ENCODE assay signal across 7 mouse cellular contexts in the genomic region with DNA sequence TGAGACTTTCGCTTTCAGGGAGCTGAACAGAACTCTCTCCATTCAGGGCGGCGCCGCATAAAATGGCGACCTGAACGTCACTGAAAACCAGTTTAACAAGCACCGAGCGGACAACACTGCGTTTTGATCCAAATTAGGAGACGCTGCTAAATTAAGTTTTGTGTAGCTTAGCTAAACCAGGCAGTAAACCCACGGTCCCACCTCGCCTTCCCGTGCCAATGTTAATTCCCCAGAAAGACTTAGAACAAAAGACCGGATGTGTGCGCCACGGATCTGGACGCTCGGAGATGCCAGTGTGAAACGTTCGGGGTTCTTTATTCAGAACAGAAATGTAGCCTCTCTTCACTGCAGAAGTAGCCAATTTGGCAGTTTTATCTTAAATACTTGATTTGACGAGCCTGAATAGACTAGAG. TPM values are rescaled to one million over a fixed set of nuclear protein-coding genes. Genes with fewer than 3 reads are reported as not detected.
DNase-seq lines count a peak whose midpoint lies in the region; ATAC-seq and TF ChIP-seq lines count a peak whose summit lies in the region.

No protein-coding gene starts in this region.

- H3K4me1 ChIP-seq in embryonic facial prominence, embryonic 10.5 days: peaks cover 34% of the 10 kb centered on the region
- peaks cover 13% of the 10 kb centered on the region; the same call in 1 of the 2 replicates for H3K4me1 ChIP-seq in kidney, adult 2 months (ENCODE audit: control insufficient read depth, insufficient read depth, low read length)
- peaks cover 3% of the 10 kb centered on the region; the same call in 1 of the 2 replicates for H3K4me1 ChIP-seq in midbrain, postnatal 0 days (ENCODE audit: insufficient read depth, low read length)

- peak; percentile 37 for ATAC-seq in activated CD4-positive, CD25-positive, alpha-beta regulatory T cell, adult 4 months
- no peak; the same call in 1 of the 2 replicates for ATAC-seq in midbrain, postnatal 0 days (ENCODE audit: low FRiP score)

- DNase-seq in embryonic facial prominence, embryonic 10.5 days (ENCODE audit: low spot score): peak; percentile 79
- peak; percentile 81 to 88 for DNase-seq in heart, adult 18-20 months
- DNase-seq in kidney, adult 2 months: peak; percentile 79
- peak; percentile 85 for DNase-seq in liver
- DNase-seq in midbrain, postnatal 0 days (ENCODE audit: low spot score): peak; percentile 68
- peak; percentile 74 to 83 for DNase-seq in spleen, postnatal 36 days (ENCODE audit: low spot score in 2 of 2)

- no peaks in the 10 kb centered on the region for H3K36me3 ChIP-seq in embryonic facial prominence, embryonic 10.5 days (replicated peaks)
- no peaks in the 10 kb centered on the region for H3K36me3 ChIP-seq in kidney, adult 2 months (ENCODE audit: control insufficient read depth, insufficient read depth, low read length)
- no peaks in the 10 kb centered on the region for H3K36me3 ChIP-seq in midbrain, postnatal 0 days (ENCODE audit: insufficient read depth, low read length)

- H3K4me2 ChIP-seq in midbrain, postnatal 0 days (ENCODE audit: low read depth, low read length, poor library complexity, severe bottlenecking): peak overlapping the region; percentile 85

- TF ChIP-seq POLR2A in kidney, adult 2 months (IDR thresholded peaks at IDR 0.05; ENCODE audit: low read depth, low read length): no peak

- H3K9ac ChIP-seq in midbrain, postnatal 0 days (replicated peaks; ENCODE audit: low read length, poor library complexity, severe bottlenecking): peak overlapping the region; percentile 64

- no peak for TF ChIP-seq CTCF in kidney, adult 2 months (conservative IDR thresholded peaks at IDR 0.05; ENCODE audit: insufficient read depth, insufficient read length, low read depth, low read length)
- TF ChIP-seq CTCF in midbrain, postnatal 0 days (IDR thresholded peaks at IDR 0.05): no peak

- no peaks in the 10 kb centered on the region for H3K27me3 ChIP-seq in embryonic facial prominence, embryonic 10.5 days (replicated peaks; ENCODE audit: low read depth, poor library complexity, severe bottlenecking)
- no peaks in the 10 kb centered on the region for H3K27me3 ChIP-seq in kidney, adult 2 months (replicated peaks; ENCODE audit: control insufficient read depth, insufficient read depth, low read length)
- H3K27me3 ChIP-seq in midbrain, postnatal 0 days (ENCODE audit: insufficient read depth, low read length): no peaks in the 10 kb centered on the region

- peak overlapping the region; percentile 94 for H3K27ac ChIP-seq in embryonic facial prominence, embryonic 10.5 days (replicated peaks)
- peak overlapping the region; percentile 65 for H3K27ac ChIP-seq in kidney, adult 2 months (ENCODE audit: insufficient read depth, low read depth, low read length)
- H3K27ac ChIP-seq in midbrain, postnatal 0 days (ENCODE audit: low read depth, low read length): peak overlapping the region; percentile 79

- H3K9me3 ChIP-seq in embryonic facial prominence, embryonic 10.5 days: no peaks in the 10 kb centered on the region
- H3K9me3 ChIP-seq in midbrain, postnatal 0 days (ENCODE audit: low read length): no peaks in the 10 kb centered on the region

- H3K4me3 ChIP-seq in embryonic facial prominence, embryonic 10.5 days: peak overlapping the region; percentile 65
- H3K4me3 ChIP-seq in kidney, adult 2 months (ENCODE audit: insufficient read depth, low read depth, low read length): peak overlapping the region; percentile 69
- H3K4me3 ChIP-seq in midbrain, postnatal 0 days (ENCODE audit: low read depth, low read length): peak overlapping the region; percentile 47

- WGBS in embryonic facial prominence, embryonic 10.5 days: under 1% methylated on average over 21 of the region's 21 CpGs
- WGBS in kidney, adult 2 months: under 1% methylated on average over 21 of the region's 21 CpGs
- under 1% methylated on average over 21 of the region's 21 CpGs for WGBS in midbrain, postnatal 0 days

RNA-seq across cellular contexts. Expression of gene Hist1h4d, which starts 3.6 kb away (rescaled TPM):
- 10 to 100 TPM; 36.8 to 39.3 TPM for polyA plus RNA-seq in activated CD4-positive, CD25-positive, alpha-beta regulatory T cell, adult 4 months (2017; shearing (Covaris generic))
- 97.2 and 97.7 TPM in 2 replicates for polyA plus RNA-seq in embryonic facial prominence, embryonic 10.5 days (2016; fragmentation: Nextera tagmentation; extraction: Ambion mirVana)
- 10 to 100 TPM; 51.2 to 52.9 TPM for total RNA-seq in heart, adult 18-20 months (2021)
- 3.7 and 5.4 TPM in 2 replicates for polyA plus RNA-seq in kidney, adult 2 months (2012; rRNA removed)
- total RNA-seq in midbrain, postnatal 0 days (2014; rRNA removed): 900 and 1,141 TPM in 2 replicates
- 18.0 and 18.8 TPM in 2 replicates for polyA plus RNA-seq in midbrain, postnatal 0 days (2015; fragmentation: Nextera tagmentation; extraction: Ambion mirVana)

RNA-seq across cellular contexts. Expression of gene Hist1h3d, which starts 9.5 kb away (rescaled TPM):
- not detected for polyA plus RNA-seq in activated CD4-positive, CD25-positive, alpha-beta regulatory T cell, adult 4 months (2017; shearing (Covaris generic))
- 9.3 and 10.5 TPM in 2 replicates for polyA plus RNA-seq in embryonic facial prominence, embryonic 10.5 days (2016; fragmentation: Nextera tagmentation; extraction: Ambion mirVana)
- total RNA-seq in heart, adult 18-20 months (2021): 1 to 10 TPM; 2.4 to 2.5 TPM
- 0.68 and 0.88 TPM in 2 replicates for polyA plus RNA-seq in kidney, adult 2 months (2012; rRNA removed)
- 49.8 and 92.5 TPM in 2 replicates for total RNA-seq in midbrain, postnatal 0 days (2014; rRNA removed)
- polyA plus RNA-seq in midbrain, postnatal 0 days (2015; fragmentation: Nextera tagmentation; extraction: Ambion mirVana): 0.42 and 0.55 TPM in 2 replicates

RNA-seq across cellular contexts. Expression of gene Hist1h2ad, which starts 10.9 kb away (rescaled TPM):
- polyA plus RNA-seq in activated CD4-positive, CD25-positive, alpha-beta regulatory T cell, adult 4 months (2017; shearing (Covaris generic)): 1 to 10 TPM in 1 of 2 experiments, not detected in 1; 2.3 TPM
- 0.97 and 3.8 TPM in 2 replicates for polyA plus RNA-seq in embryonic facial prominence, embryonic 10.5 days (2016; fragmentation: Nextera tagmentation; extraction: Ambion mirVana)
- total RNA-seq in heart, adult 18-20 months (2021): 1 to 10 TPM; 2.0 to 4.1 TPM
- not detected in 2 replicates for polyA plus RNA-seq in kidney, adult 2 months (2012; rRNA removed)
- total RNA-seq in midbrain, postnatal 0 days (2014; rRNA removed): 162 and 232 TPM in 2 replicates
- not detected in 2 replicates for polyA plus RNA-seq in midbrain, postnatal 0 days (2015; fragmentation: Nextera tagmentation; extraction: Ambion mirVana)

RNA-seq across cellular contexts. Expression of gene Hist1h2bf, which starts 11.0 kb away (rescaled TPM):
- under 1 TPM in 1 of 2 experiments, not detected in 1; 0.83 TPM for polyA plus RNA-seq in activated CD4-positive, CD25-positive, alpha-beta regulatory T cell, adult 4 months (2017; shearing (Covaris generic))
- polyA plus RNA-seq in embryonic facial prominence, embryonic 10.5 days (2016; fragmentation: Nextera tagmentation; extraction: Ambion mirVana): 4.0 and 4.8 TPM in 2 replicates
- total RNA-seq in heart, adult 18-20 months (2021): 10 to 100 TPM; 10.2 to 10.9 TPM
- polyA plus RNA-seq in kidney, adult 2 months (2012; rRNA removed): 0.30 and 0.99 TPM in 2 replicates
- 194 and 327 TPM in 2 replicates for total RNA-seq in midbrain, postnatal 0 days (2014; rRNA removed)
- 0.43 TPM in 1 of 2 replicates, not detected in the other for polyA plus RNA-seq in midbrain, postnatal 0 days (2015; fragmentation: Nextera tagmentation; extraction: Ambion mirVana)

RNA-seq across cellular contexts. Expression of gene Hist1h2bg, which starts 13.8 kb away (rescaled TPM):
- 1 to 10 TPM; 4.0 to 5.7 TPM for polyA plus RNA-seq in activated CD4-positive, CD25-positive, alpha-beta regulatory T cell, adult 4 months (2017; shearing (Covaris generic))
- 7.0 and 9.8 TPM in 2 replicates for polyA plus RNA-seq in embryonic facial prominence, embryonic 10.5 days (2016; fragmentation: Nextera tagmentation; extraction: Ambion mirVana)
- 10 to 100 TPM; 18.2 to 25.6 TPM for total RNA-seq in heart, adult 18-20 months (2021)
- 3.1 and 4.6 TPM in 2 replicates for polyA plus RNA-seq in kidney, adult 2 months (2012; rRNA removed)
- total RNA-seq in midbrain, postnatal 0 days (2014; rRNA removed): 248 and 572 TPM in 2 replicates
- 2.8 and 4.5 TPM in 2 replicates for polyA plus RNA-seq in midbrain, postnatal 0 days (2015; fragmentation: Nextera tagmentation; extraction: Ambion mirVana)
